8 mouse cellular contexts compared by ENCODE assay signal in genomic region chr1:24378125-24378821, GRCm38 (mm10).
DNase-seq lines count a peak whose midpoint lies in the region; ATAC-seq and TF ChIP-seq lines count a peak whose summit lies in the region.

No protein-coding gene starts in this region.

- DNase-seq in kidney, adult 9 months = peak; percentile 39
- peak; percentile 45 for DNase-seq in adrenal gland, postnatal 14 days
- DNase-seq in embryo, embryonic 11 days = peak; percentile 71
- peak; percentile 17 for DNase-seq in liver, postnatal 0 days
- DNase-seq in right cerebral cortex, adult 18-20 months = peak; percentile 50
- no peak for DNase-seq in T-cell, adult 2 months (ENCODE audit: low spot score)

- H3K9ac ChIP-seq in kidney, embryonic 15.5 days = no peak overlapping the region
- no peak overlapping the region for H3K9ac ChIP-seq in intestine, embryonic 15.5 days
- no peak overlapping the region for H3K9ac ChIP-seq in liver, postnatal 0 days (replicated peaks)

- H3K4me2 ChIP-seq in kidney, embryonic 15.5 days = no peak overlapping the region
- no peak overlapping the region for H3K4me2 ChIP-seq in intestine, embryonic 15.5 days (replicated peaks)
- no peak overlapping the region for H3K4me2 ChIP-seq in liver, postnatal 0 days (ENCODE audit: low read depth, low read length)

- no peaks in the 10 kb centered on the region for H3K36me3 ChIP-seq in kidney, embryonic 15.5 days
- no peaks in the 10 kb centered on the region for H3K36me3 ChIP-seq in intestine, embryonic 15.5 days
- no peaks in the 10 kb centered on the region for H3K36me3 ChIP-seq in liver, postnatal 0 days (replicated peaks; ENCODE audit: insufficient read depth, low read length)

- H3K4me1 ChIP-seq in kidney, embryonic 15.5 days = no peaks in the 10 kb centered on the region
- no peaks in the 10 kb centered on the region for H3K4me1 ChIP-seq in intestine, embryonic 15.5 days (replicated peaks)
- H3K4me1 ChIP-seq in liver, postnatal 0 days (ENCODE audit: insufficient read depth) = no peaks in the 10 kb centered on the region

- H3K4me3 ChIP-seq in kidney, embryonic 15.5 days (replicated peaks) = no peak overlapping the region
- no peak overlapping the region for H3K4me3 ChIP-seq in intestine, embryonic 15.5 days (replicated peaks)
- H3K4me3 ChIP-seq in liver, postnatal 0 days (ENCODE audit: low read depth, low read length) = no peak overlapping the region

- no peaks in the 10 kb centered on the region for H3K9me3 ChIP-seq in kidney, embryonic 15.5 days (replicated peaks)
- no peaks in the 10 kb centered on the region for H3K9me3 ChIP-seq in intestine, embryonic 15.5 days
- no peaks in the 10 kb centered on the region for H3K9me3 ChIP-seq in liver, postnatal 0 days (ENCODE audit: low read length)

- no peaks in the 10 kb centered on the region; the same call in 1 of the 2 replicates for H3K27me3 ChIP-seq in kidney, embryonic 15.5 days
- no peaks in the 10 kb centered on the region for H3K27me3 ChIP-seq in intestine, embryonic 15.5 days (replicated peaks)
- no peaks in the 10 kb centered on the region for H3K27me3 ChIP-seq in liver, postnatal 0 days (ENCODE audit: insufficient read depth, low read length)

- peak; percentile 49 for TF ChIP-seq CTCF in liver, postnatal 0 days (IDR thresholded peaks at IDR 0.05; ENCODE audit: low read depth)

- WGBS in kidney, embryonic 15.5 days = 33% methylated on average over 8 of the region's 8 CpGs
- 15% methylated on average over 8 of the region's 8 CpGs for WGBS in intestine, embryonic 15.5 days
- WGBS in liver, postnatal 0 days (ENCODE audit: insufficient replicate concordance) = 32% methylated on average over 8 of the region's 8 CpGs

- ATAC-seq in kidney, embryonic 15.5 days (replicated peaks; ENCODE audit: low FRiP score) = no peak
- peak; percentile 73 for ATAC-seq in intestine, embryonic 15.5 days
- ATAC-seq in liver, postnatal 0 days = no peak

- no peak for TF ChIP-seq EP300 in liver, postnatal 0 days (IDR thresholded peaks at IDR 0.05; ENCODE audit: low read depth)

- H3K27ac ChIP-seq in kidney, embryonic 15.5 days = no peak overlapping the region
- H3K27ac ChIP-seq in intestine, embryonic 15.5 days = no peak overlapping the region
- H3K27ac ChIP-seq in liver, postnatal 0 days (ENCODE audit: low read depth) = no peak overlapping the region
